ENCODE assay signal across 23 mouse cellular contexts in the genomic region with DNA sequence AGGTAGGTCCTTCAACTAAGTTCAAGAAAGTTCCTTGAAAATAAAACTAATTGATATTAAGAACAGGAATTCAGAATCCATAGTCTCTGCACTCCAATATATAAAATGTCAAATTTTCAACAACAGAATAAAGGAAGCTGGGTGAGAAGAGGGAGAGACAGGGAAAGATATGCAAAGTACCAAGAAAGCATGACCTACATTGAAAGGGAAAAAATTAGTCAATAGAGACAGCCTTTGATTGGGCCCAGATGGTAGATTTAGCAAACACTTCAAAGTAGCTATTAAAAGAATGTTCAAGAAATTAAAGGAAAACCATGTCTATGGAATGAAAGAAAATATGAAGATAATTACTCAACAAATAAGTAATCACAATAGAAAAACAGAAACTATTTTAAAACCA.
DNase-seq lines count a peak whose midpoint lies in the region; ATAC-seq and TF ChIP-seq lines count a peak whose summit lies in the region.
"Had no signal": no experiment of that assay in that cellular context is flagged by ENCODE, and none has a peak within 500 bp of the region (broad histone marks: within the 10 kb centered on the region; RNA-seq: fewer than 3 reads in every experiment).

No protein-coding gene starts in this region.

- no peaks in the 10 kb centered on the region for H3K9me3 ChIP-seq in lung, postnatal 0 days (ENCODE audit: low read length)
- H3K9me3 ChIP-seq in CH12.LX (replicated peaks; ENCODE audit: low read length), result no peaks in the 10 kb centered on the region
- H3K9me3 ChIP-seq: embryonic facial prominence, embryonic 13.5 days; embryonic facial prominence, embryonic 15.5 days; forebrain, embryonic 10.5 days; forebrain, embryonic 12.5 days; G1E had no signal

- in situ Hi-C loops in CH12.LX (cut with MboI; ENCODE audit: low pct_ligation_motif_present, low pct_unique_long_range_greater_than_20kb, low sequenced_read_pairs), result no loop called here

- H3K4me2 ChIP-seq in lung, postnatal 0 days (replicated peaks; ENCODE audit: low read depth, low read length), result no peak overlapping the region
- H3K4me2 ChIP-seq in CH12.LX (ENCODE audit: insufficient read depth, low read depth, poor library complexity, severe bottlenecking), result no peak overlapping the region
- H3K4me2 ChIP-seq: embryonic facial prominence, embryonic 13.5 days; embryonic facial prominence, embryonic 15.5 days; forebrain, embryonic 12.5 days had no signal

- no peak for TF ChIP-seq CTCF in lung, postnatal 0 days (IDR thresholded peaks at IDR 0.05)
- TF ChIP-seq CTCF in CH12.LX (conservative IDR thresholded peaks at IDR 0.05 in 1 of 2, IDR thresholded peaks at IDR 0.05 in 1 of 2; ENCODE audit: low read depth in 2 of 2, low read length in 2 of 2), result no peak

- no peak overlapping the region for H3K9ac ChIP-seq in lung, postnatal 0 days (replicated peaks; ENCODE audit: low read depth)
- H3K9ac ChIP-seq in CH12.LX (ENCODE audit: insufficient read depth, low read depth), result no peak overlapping the region
- H3K9ac ChIP-seq: embryonic facial prominence, embryonic 13.5 days; embryonic facial prominence, embryonic 15.5 days; forebrain, embryonic 12.5 days had no signal

- no peak for TF ChIP-seq EP300 in lung, postnatal 0 days (IDR thresholded peaks at IDR 0.05)
- TF ChIP-seq EP300 in CH12.LX (IDR thresholded peaks at IDR 0.05; ENCODE audit: low read length), result peak; percentile 87

- H3K79me2 ChIP-seq in CH12.LX (replicated peaks; ENCODE audit: control insufficient read depth, extremely low read depth, insufficient read depth, poor library complexity, severe bottlenecking), result no peaks in the 10 kb centered on the region

- no peak for TF ChIP-seq RAD21 in CH12.LX (IDR thresholded peaks at IDR 0.05; ENCODE audit: low read depth, low read length)

- dilution Hi-C loops in CH12.LX (cut with MboI; ENCODE audit: extremely low pct_ligation_motif_present, extremely low pct_unique_long_range_greater_than_20kb, low sequenced_read_pairs), result no loop called here

- no peaks in the 10 kb centered on the region for H3K36me3 ChIP-seq in lung, postnatal 0 days (ENCODE audit: insufficient read depth, low read length)
- H3K36me3 ChIP-seq in CH12.LX (replicated peaks in 1 of 2; ENCODE audit: control insufficient read depth in 1 of 2, insufficient read depth in 1 of 2, low read length in 1 of 2), result no peaks in the 10 kb centered on the region
- H3K36me3 ChIP-seq: embryonic facial prominence, embryonic 13.5 days; embryonic facial prominence, embryonic 15.5 days; forebrain, embryonic 10.5 days; forebrain, embryonic 12.5 days; G1E had no signal

- H3K27me3 ChIP-seq in lung, postnatal 0 days (replicated peaks; ENCODE audit: insufficient read depth, low read length), result no peaks in the 10 kb centered on the region
- H3K27me3 ChIP-seq in CH12.LX (replicated peaks), result no peaks in the 10 kb centered on the region
- H3K27me3 ChIP-seq: embryonic facial prominence, embryonic 13.5 days; embryonic facial prominence, embryonic 15.5 days; forebrain, embryonic 12.5 days had no signal

- H3K4me1 ChIP-seq in lung, postnatal 0 days (ENCODE audit: insufficient read depth, low read depth, low read length), result no peaks in the 10 kb centered on the region
- H3K4me1 ChIP-seq in CH12.LX (ENCODE audit: control insufficient read depth in 1 of 2, insufficient read depth in 2 of 2), result peaks cover 6 to 14% of the 10 kb centered on the region in 2 experiments
- H3K4me1 ChIP-seq: embryonic facial prominence, embryonic 13.5 days; embryonic facial prominence, embryonic 15.5 days; forebrain, embryonic 10.5 days; forebrain, embryonic 12.5 days had no signal

- no peak for ATAC-seq in lung, postnatal 0 days
- ATAC-seq: forebrain, embryonic 14.5 days; forebrain, embryonic 16.5 days had no signal

- TF ChIP-seq POLR2A in CH12.LX (IDR thresholded peaks at IDR 0.05; ENCODE audit: low read depth, low read length), result no peak

- no peak overlapping the region for H3K27ac ChIP-seq in lung, postnatal 0 days (ENCODE audit: low read length)
- no peak overlapping the region for H3K27ac ChIP-seq in CH12.LX (ENCODE audit: insufficient read depth, low read depth)
- H3K27ac ChIP-seq: embryonic facial prominence, embryonic 13.5 days; embryonic facial prominence, embryonic 15.5 days; forebrain, embryonic 10.5 days; forebrain, embryonic 12.5 days had no signal

- no peak overlapping the region for H3K4me3 ChIP-seq in lung, postnatal 0 days (ENCODE audit: low read depth, low read length)
- no peak overlapping the region for H3K4me3 ChIP-seq in CH12.LX (replicated peaks in 1 of 3; ENCODE audit: low read depth in 2 of 3, low read length in 2 of 3, poor library complexity in 1 of 3)
- H3K4me3 ChIP-seq: embryonic facial prominence, embryonic 13.5 days; embryonic facial prominence, embryonic 15.5 days; erythroblast, embryonic 14.5 days; forebrain, embryonic 10.5 days; forebrain, embryonic 12.5 days had no signal

- peak; percentile 35 for DNase-seq in lung, postnatal 0 days (ENCODE audit: low spot score)
- no peak for DNase-seq in lung, postnatal 4 days
- peak; percentile 24 for DNase-seq in CH12.LX (ENCODE audit: extremely low read depth)
- DNase-seq in Muller cell, postnatal 12 days (ENCODE audit: inconsistent ontology term), result peak; percentile 35
- no peak for DNase-seq in kidney, adult 9 months
- DNase-seq: adrenal gland, adult 2 months; adrenal gland, postnatal 10 days; adrenal gland, postnatal 25 days; cerebellum, adult 11 months; cerebellum, adult 18-20 months; cerebellum, adult 8-10 months; cerebellum, adult 9-11 months; cerebellum, postnatal 14 days; cerebellum, postnatal 36 days; embryo, embryonic 11 days had no signal

TF ChIP-seq in CH12.LX, 34 proteins besides CTCF, POLR2A, EP300 and RAD21:
- TF ChIP-seq MEF2A (IDR thresholded peaks at IDR 0.05; ENCODE audit: borderline replicate concordance, low read depth, low read length), result no peak
- no peak for TF ChIP-seq MXI1 (IDR thresholded peaks at IDR 0.05; ENCODE audit: low read depth, low read length)
- TF ChIP-seq SMC3 (IDR thresholded peaks at IDR 0.05; ENCODE audit: low read depth, low read length), result no peak
- TF ChIP-seq MAX (IDR thresholded peaks at IDR 0.05; ENCODE audit: low read length), result no peak
- TF ChIP-seq JUND (conservative IDR thresholded peaks at IDR 0.05; ENCODE audit: low read depth, low read length), result peak; percentile 89
- 0 out of 2 replicates have a peak, but pooled peaks have one; percentile 45 for TF ChIP-seq IRF4 (IDR thresholded peaks at IDR 0.05; ENCODE audit: low read depth, low read length)
- no peak for TF ChIP-seq POLR2AphosphoS2 (IDR thresholded peaks at IDR 0.05; ENCODE audit: low read depth, low read length)
- no peak for TF ChIP-seq CHD1 (IDR thresholded peaks at IDR 0.05; ENCODE audit: low read depth, low read length)
- no peak for TF ChIP-seq NRF1 (IDR thresholded peaks at IDR 0.05; ENCODE audit: low read depth, low read length)
- TF ChIP-seq TBP (conservative IDR thresholded peaks at IDR 0.05; ENCODE audit: low read depth, low read length), result no peak
- no peak for TF ChIP-seq MAFK (IDR thresholded peaks at IDR 0.05; ENCODE audit: insufficient replicate concordance, low read length)
- TF ChIP-seq ZNF384 (IDR thresholded peaks at IDR 0.05; ENCODE audit: low read depth, low read length), result no peak
- no peak for TF ChIP-seq SIN3A (IDR thresholded peaks at IDR 0.05; ENCODE audit: low read length)
- TF ChIP-seq ETS1 (conservative IDR thresholded peaks at IDR 0.05; ENCODE audit: low read depth, low read length), result peak; percentile 43; the same call in 1 of the 2 replicates
- peak; percentile 75 for TF ChIP-seq JUN (IDR thresholded peaks at IDR 0.05; ENCODE audit: insufficient read depth, low read depth, low read length)
- TF ChIP-seq MAZ (IDR thresholded peaks at IDR 0.05; ENCODE audit: low read depth, low read length), result no peak
- no peak for TF ChIP-seq GABPA (IDR thresholded peaks at IDR 0.05; ENCODE audit: insufficient replicate concordance, low read depth, low read length)
- TF ChIP-seq ELF1 (IDR thresholded peaks at IDR 0.05; ENCODE audit: low read depth, low read length), result no peak
- TF ChIP-seq ZC3H11A (IDR thresholded peaks at IDR 0.05; ENCODE audit: low read depth, low read length), result no peak
- TF ChIP-seq BHLHE40 (IDR thresholded peaks at IDR 0.05; ENCODE audit: low read depth, low read length), result no peak

Comparison
In these comparisons a context has a peak if more than half of its experiments do, and no peak if none do; other contexts are left out.
1. DNase-seq: peak in lung, postnatal 0 days (single experiment), CH12.LX (single experiment) and Muller cell, postnatal 12 days (single experiment); none in lung, postnatal 4 days (0 of 2) and kidney, adult 9 months (single experiment).